Mouse (Mus musculus): ENCODE data around the gene Znrd1as. TPM values are rescaled to one million over a fixed set of nuclear protein-coding genes. Genes with fewer than 3 reads are reported as not detected.

Gene Znrd1as
- polyA plus RNA-seq, 1 experiment from 2014 or later = 5.5 TPM

DNA sequence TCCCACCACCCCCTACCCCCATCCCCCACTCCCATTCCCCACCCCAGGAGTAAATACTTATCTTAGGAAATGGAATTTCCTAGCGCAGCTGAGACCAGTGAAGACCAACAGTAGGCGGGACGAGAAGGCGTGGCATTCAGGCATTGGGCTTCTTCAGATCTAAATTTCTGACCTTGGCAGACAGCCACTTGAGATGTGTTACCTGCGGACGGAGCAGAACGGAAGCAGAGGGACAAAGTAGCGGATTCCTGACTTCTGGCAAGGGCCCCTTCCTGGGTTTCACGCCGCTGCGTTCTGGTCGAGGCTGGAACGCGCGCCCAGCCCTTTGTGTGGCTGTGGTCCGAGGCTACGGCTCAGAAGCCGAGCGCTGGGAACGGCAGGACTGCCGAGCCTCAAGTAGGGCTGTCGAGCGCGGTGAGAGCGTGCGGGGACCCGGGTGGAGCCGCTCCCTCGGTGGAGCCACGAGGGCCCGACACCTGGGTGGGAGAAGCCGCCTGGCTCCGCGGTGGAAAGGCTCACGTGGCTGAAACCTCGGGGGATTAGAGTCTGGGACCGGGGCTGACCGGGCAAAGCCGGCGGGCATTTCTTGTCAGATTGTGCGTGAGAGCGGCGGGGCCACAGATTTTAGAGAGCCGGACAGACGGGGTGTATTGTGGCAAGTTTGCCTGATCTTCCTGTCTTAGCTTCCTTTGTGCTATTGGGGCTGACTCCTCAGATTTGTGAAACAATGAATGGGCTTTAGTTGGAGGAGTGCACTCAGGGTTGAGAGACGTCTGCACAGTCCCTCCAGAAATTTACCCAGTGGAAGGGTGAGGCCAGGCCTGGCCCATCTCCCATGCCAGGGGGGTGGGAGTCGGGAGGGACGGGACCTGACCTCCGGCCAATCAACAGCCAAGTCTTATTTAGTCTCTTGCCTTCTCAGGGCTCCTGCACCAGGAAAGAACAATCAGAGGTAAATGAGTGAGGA lies 44.3 kb downstream of the Znrd1as start:
- peak; percentile 92 for ATAC-seq (ENCODE audit: low FRiP score)
- H3K4me3 ChIP-seq (replicated peaks) = peak overlapping the region; percentile 89
- under 1% methylated on average over 48 of the region's 49 CpGs for WGBS

GRCm38 (mm10) chr17:37003366-37003765 lies 45.0 kb downstream of the Znrd1as start:
- H3K27ac ChIP-seq (replicated peaks) = peak overlapping the region; percentile 96
- peak overlapping the region; percentile 96 for H3K9ac ChIP-seq (replicated peaks)
- no peaks in the 10 kb centered on the region for H3K27me3 ChIP-seq (replicated peaks)
- H3K4me3 ChIP-seq (replicated peaks) = peak overlapping the region; percentile 89
- H3K36me3 ChIP-seq = peaks cover 37% of the 10 kb centered on the region
- WGBS = 21% methylated on average over 4 of the region's 4 CpGs
- H3K4me2 ChIP-seq = peak overlapping the region; percentile 70
- peaks cover 25% of the 10 kb centered on the region for H3K4me1 ChIP-seq
- no peaks in the 10 kb centered on the region for H3K9me3 ChIP-seq (replicated peaks)
- peak; percentile 13; the same call in 1 of the 2 replicates for ATAC-seq (ENCODE audit: low FRiP score)

More for the DNA sequence above, 44.3 kb downstream of the Znrd1as start:
- H3K9me3 ChIP-seq (replicated peaks) = no peaks in the 10 kb centered on the region
- H3K4me2 ChIP-seq = peak overlapping the region; percentile 70
- no peaks in the 10 kb centered on the region for H3K27me3 ChIP-seq (replicated peaks)
- peak overlapping the region; percentile 96 for H3K9ac ChIP-seq (replicated peaks)
- peaks cover 30% of the 10 kb centered on the region for H3K36me3 ChIP-seq
- H3K27ac ChIP-seq (replicated peaks) = peak overlapping the region; percentile 96
- peaks cover 25% of the 10 kb centered on the region for H3K4me1 ChIP-seq

- WGBS = 91% methylated on average over 6 of the region's 6 CpGs
- Histone ChIP-seq H3K4me3 (replicated peaks) (no peak overlapping the region), H3K36me3 (peaks cover 72% of the 10 kb centered on the region), H3K4me1 (peaks cover 35% of the 10 kb centered on the region), H3K9me3 (replicated peaks) (no peaks in the 10 kb centered on the region), H3K9ac (replicated peaks) (no peak overlapping the region), H3K27me3 (replicated peaks) (no peaks in the 10 kb centered on the region), H3K4me2 (no peak overlapping the region), H3K27ac (replicated peaks) (no peak overlapping the region)
- ATAC-seq (ENCODE audit: low FRiP score) = no peak
These were observed 49.8 kb downstream of the Znrd1as start for GRCm38 (mm10) chr17:37008161-37008560.

DNA sequence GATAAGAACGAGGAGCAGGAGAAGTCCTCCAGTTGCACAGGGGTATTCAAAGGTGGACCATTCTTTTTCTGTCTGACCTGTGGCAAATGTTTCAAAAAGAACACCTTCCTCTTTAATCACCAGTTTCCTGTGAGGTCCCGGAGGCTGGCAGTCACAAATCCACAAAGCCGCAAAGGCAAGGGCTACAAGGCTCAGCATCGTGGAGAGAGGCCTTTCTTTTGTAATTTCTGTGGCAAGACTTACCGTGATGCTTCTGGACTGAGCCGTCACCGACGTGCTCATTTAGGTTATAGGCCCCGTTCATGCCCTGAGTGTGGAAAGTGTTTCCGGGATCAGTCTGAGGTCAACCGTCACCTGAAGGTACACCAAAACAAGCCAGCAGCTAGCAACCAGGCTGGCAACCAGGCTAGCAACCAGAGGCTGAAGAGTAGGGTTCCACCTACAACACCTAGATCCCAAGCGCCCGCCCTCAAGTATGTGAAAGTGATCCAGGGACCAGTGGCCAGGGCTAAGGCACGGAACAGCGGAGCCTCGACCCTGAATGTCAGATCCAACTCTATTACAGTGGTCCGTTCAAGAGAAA lies 51.2 kb downstream of the Znrd1as start:
- Histone ChIP-seq H3K36me3 (peaks cover 71% of the 10 kb centered on the region), H3K4me1 (peaks cover 25% of the 10 kb centered on the region), H3K9ac (replicated peaks) (no peak overlapping the region), H3K27ac (replicated peaks) (no peak overlapping the region), H3K4me2 (no peak overlapping the region), H3K9me3 (replicated peaks) (no peaks in the 10 kb centered on the region), H3K27me3 (replicated peaks) (no peaks in the 10 kb centered on the region), H3K4me3 (replicated peaks) (no peak overlapping the region)
- no peak for ATAC-seq (ENCODE audit: low FRiP score)
- WGBS = 95% methylated on average over 17 of the region's 17 CpGs

DNA sequence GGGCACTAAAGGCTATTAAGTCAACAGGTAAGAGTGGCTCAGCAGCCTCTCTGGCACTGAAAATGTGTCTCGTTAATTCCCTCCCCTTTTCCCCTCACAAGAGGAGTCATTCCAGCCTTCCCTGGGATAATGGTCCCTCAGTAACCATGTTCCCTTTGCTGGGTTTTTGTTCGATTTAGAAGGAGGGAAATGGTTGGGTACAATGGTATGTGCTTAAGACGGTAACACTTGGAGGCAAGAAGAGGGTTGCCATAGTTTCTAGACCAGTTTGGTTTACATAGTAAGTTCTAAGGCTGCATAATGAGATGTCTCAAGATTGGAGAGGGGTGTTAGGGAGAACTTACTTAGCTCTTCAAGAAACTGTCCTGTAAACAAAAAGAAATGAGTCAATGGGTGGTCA lies 53.3 kb downstream of the Znrd1as start:
- Histone ChIP-seq H3K36me3 (peaks cover 54% of the 10 kb centered on the region), H3K4me3 (replicated peaks) (no peak overlapping the region), H3K27me3 (replicated peaks) (no peaks in the 10 kb centered on the region), H3K9ac (replicated peaks) (no peak overlapping the region), H3K9me3 (replicated peaks) (no peaks in the 10 kb centered on the region), H3K27ac (replicated peaks) (no peak overlapping the region), H3K4me2 (no peak overlapping the region), H3K4me1 (peaks cover 17% of the 10 kb centered on the region; the same call in 1 of the 2 replicates)
- 70% methylated on average over 3 of the region's 3 CpGs for WGBS
- ATAC-seq (ENCODE audit: low FRiP score) = no peak

DNA sequence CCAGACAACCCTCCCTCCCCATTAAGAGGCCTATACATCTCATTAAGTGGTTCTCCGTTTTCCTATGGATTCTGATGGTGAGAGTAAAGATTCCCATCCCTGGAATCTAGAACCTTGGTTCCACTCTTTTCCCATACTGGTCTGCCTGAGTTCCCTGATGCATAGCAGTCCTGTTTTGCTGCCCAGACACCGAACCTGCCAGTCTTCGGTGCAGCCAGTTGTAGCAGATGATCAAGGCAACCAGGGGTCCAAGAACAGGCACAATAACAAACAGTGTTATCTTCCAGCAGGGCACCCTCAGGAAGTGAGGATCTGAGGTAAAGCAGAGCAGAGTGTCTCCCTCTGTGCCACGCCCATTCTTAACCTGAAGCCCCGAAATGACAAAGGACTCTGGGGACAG lies 53.7 kb downstream of the Znrd1as start:
- Histone ChIP-seq H3K27ac (replicated peaks) (no peak overlapping the region), H3K4me2 (no peak overlapping the region), H3K27me3 (replicated peaks) (no peaks in the 10 kb centered on the region), H3K4me1 (peaks cover 13% of the 10 kb centered on the region; the same call in 1 of the 2 replicates), H3K9me3 (replicated peaks) (no peaks in the 10 kb centered on the region), H3K9ac (replicated peaks) (no peak overlapping the region), H3K36me3 (peaks cover 50% of the 10 kb centered on the region), H3K4me3 (replicated peaks) (no peak overlapping the region)
- peak; percentile 30; the same call in 1 of the 2 replicates for ATAC-seq (ENCODE audit: low FRiP score)
- 72% methylated on average over 5 of the region's 5 CpGs for WGBS

Other genes with a start within 250 kb of the Znrd1as start
- not detected in 2 replicates for gene H2-M10.5, start 185.7 kb upstream of the Znrd1as start, polyA plus RNA-seq (2015; fragmentation: Nextera tagmentation; extraction: Ambion mirVana)
- not detected in 2 replicates for gene H2-M10.6, start 146.4 kb upstream of the Znrd1as start, polyA plus RNA-seq (2015; fragmentation: Nextera tagmentation; extraction: Ambion mirVana)
- gene Trim26, start 121.5 kb upstream of the Znrd1as start, polyA plus RNA-seq (2015; fragmentation: Nextera tagmentation; extraction: Ambion mirVana) = 51.2 and 52.0 TPM in 2 replicates
- gene Trim15, start 91.4 kb upstream of the Znrd1as start, polyA plus RNA-seq (2015; fragmentation: Nextera tagmentation; extraction: Ambion mirVana) = 0.73 and 0.82 TPM in 2 replicates
- 1.4 and 1.9 TPM in 2 replicates for gene Trim10, start 89.0 kb upstream of the Znrd1as start, polyA plus RNA-seq (2015; fragmentation: Nextera tagmentation; extraction: Ambion mirVana)
- gene Trim40, start 68.5 kb upstream of the Znrd1as start, polyA plus RNA-seq (2015; fragmentation: Nextera tagmentation; extraction: Ambion mirVana) = not detected in 2 replicates
- gene Trim31, start 60.5 kb upstream of the Znrd1as start, polyA plus RNA-seq (2015; fragmentation: Nextera tagmentation; extraction: Ambion mirVana) = 2.2 TPM in 1 of 2 replicates, not detected in the other
- 1.9 and 2.0 TPM in 2 replicates for gene Rnf39, start 15.7 kb upstream of the Znrd1as start, polyA plus RNA-seq (2015; fragmentation: Nextera tagmentation; extraction: Ambion mirVana)
- gene Ppp1r11, start 6.9 kb upstream of the Znrd1as start, polyA plus RNA-seq (2015; fragmentation: Nextera tagmentation; extraction: Ambion mirVana) = 155 and 168 TPM in 2 replicates
- gene Znrd1, start within 50 bp of the Znrd1as start, polyA plus RNA-seq (2015; fragmentation: Nextera tagmentation; extraction: Ambion mirVana) = 59.2 and 62.9 TPM in 2 replicates
- 0.27 TPM in 1 of 2 replicates, not detected in the other for gene 2410137M14Rik, start 22.6 kb downstream of the Znrd1as start, polyA plus RNA-seq (2015; fragmentation: Nextera tagmentation; extraction: Ambion mirVana)
- 2.5 and 2.7 TPM in 2 replicates for gene H2-M5, start 30.9 kb downstream of the Znrd1as start, polyA plus RNA-seq (2015; fragmentation: Nextera tagmentation; extraction: Ambion mirVana)
- 200 and 252 TPM in 2 replicates for gene Zfp57, start 42.6 kb downstream of the Znrd1as start, polyA plus RNA-seq (2015; fragmentation: Nextera tagmentation; extraction: Ambion mirVana)
- 1.5 and 2.0 TPM in 2 replicates for gene Mog, start 64.8 kb downstream of the Znrd1as start, polyA plus RNA-seq (2015; fragmentation: Nextera tagmentation; extraction: Ambion mirVana)
- 77.9 and 90.1 TPM in 2 replicates for gene Gabbr1, start 87.4 kb downstream of the Znrd1as start, polyA plus RNA-seq (2015; fragmentation: Nextera tagmentation; extraction: Ambion mirVana)
- gene Olfr90, start 129.9 kb downstream of the Znrd1as start, polyA plus RNA-seq (2015; fragmentation: Nextera tagmentation; extraction: Ambion mirVana) = 0.06 TPM in 1 of 2 replicates, not detected in the other
- gene Olfr91, start 139.7 kb downstream of the Znrd1as start, polyA plus RNA-seq (2015; fragmentation: Nextera tagmentation; extraction: Ambion mirVana) = not detected in 2 replicates
- not detected in 2 replicates for gene Olfr92, start 161.5 kb downstream of the Znrd1as start, polyA plus RNA-seq (2015; fragmentation: Nextera tagmentation; extraction: Ambion mirVana)
- not detected in 2 replicates for gene Olfr93, start 202.9 kb downstream of the Znrd1as start, polyA plus RNA-seq (2015; fragmentation: Nextera tagmentation; extraction: Ambion mirVana)
- gene Ubd, start 235.3 kb downstream of the Znrd1as start, polyA plus RNA-seq (2015; fragmentation: Nextera tagmentation; extraction: Ambion mirVana) = 3.8 TPM in 1 of 2 replicates, not detected in the other
- 0.14 and 0.19 TPM in 2 replicates for gene Olfr94, start 242.4 kb downstream of the Znrd1as start, polyA plus RNA-seq (2015; fragmentation: Nextera tagmentation; extraction: Ambion mirVana)